Mouse (Mus musculus) cerebellum, postnatal 14 days (tissue): ENCODE data around the gene Maml3.
A peak's percentile ranks its signal among the peaks of the same experiment; 100 is the strongest.

Experiments
- DNase-seq, 2 experiments: peaks; one replicate each; pipeline ENCODE4 v3.0.0; 2021; ENCODE audit warnings: mixed read lengths in 2 of 2

The Maml3 gene

DNA sequence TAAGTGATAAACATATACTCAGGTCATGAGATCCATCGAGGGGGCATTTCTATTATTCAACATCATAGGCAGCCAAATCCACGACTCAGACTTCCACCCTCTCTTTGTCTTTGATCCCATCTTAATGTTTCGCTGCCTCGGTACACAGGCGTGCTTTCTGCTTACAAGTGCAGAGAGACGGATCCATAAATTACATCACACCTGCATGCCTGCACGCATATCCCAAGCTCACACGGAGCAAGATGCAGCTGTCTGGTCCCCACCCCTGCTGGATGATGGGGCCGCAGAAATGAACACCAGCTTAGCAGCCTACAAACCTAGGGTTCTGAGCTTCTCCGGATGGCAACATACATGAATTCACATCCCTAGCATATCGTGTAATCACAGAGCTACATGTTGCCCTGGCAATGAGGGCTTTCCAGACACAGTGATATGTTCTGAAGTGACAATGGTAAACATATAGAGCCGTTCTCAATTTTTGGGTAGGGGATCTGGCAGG, 200.5 kb downstream of the Maml3 start:
- no peak for DNase-seq

DNA sequence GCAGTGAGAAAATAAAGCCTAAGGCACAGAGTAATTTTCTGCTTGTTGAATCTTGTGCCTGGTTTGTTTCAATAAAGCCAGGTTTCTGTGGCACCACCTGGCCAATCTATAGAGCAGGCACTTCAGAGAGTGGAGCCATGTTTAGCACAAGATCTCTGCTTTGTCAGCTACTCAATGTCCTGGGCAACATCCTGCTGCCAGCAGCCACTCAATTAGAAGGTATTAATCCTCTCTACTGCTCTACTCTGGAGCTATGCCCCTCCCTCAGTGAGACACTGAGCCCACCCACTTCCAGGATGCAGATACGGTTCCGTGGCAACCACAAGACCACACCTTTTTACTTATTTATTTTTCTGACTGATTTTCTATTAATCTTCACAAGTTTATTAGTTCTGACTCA, 203.7 kb downstream of the Maml3 start:
- DNase-seq, result no peak

DNA sequence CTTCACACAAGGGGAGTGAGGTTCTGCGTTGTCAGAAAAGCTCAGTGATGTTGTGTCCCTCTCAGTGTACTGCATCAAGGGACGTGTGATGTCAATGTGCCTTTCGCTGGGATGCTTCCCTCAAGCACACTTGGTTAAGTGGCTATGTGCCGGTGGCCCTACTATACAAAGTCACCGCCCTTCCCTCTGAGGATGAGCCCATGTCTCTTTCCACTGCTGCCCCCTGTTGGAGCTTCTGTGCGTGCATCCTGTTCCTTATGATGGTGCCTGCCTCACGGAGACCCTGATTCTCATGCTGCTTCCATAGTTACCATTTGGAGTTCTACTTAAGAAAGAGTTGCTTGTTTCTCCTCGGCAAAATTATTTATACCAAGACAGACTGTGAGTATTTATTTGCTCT, 210.4 kb downstream of the Maml3 start:
- DNase-seq, result peak in 1 of 2 experiments; percentile 51

DNA sequence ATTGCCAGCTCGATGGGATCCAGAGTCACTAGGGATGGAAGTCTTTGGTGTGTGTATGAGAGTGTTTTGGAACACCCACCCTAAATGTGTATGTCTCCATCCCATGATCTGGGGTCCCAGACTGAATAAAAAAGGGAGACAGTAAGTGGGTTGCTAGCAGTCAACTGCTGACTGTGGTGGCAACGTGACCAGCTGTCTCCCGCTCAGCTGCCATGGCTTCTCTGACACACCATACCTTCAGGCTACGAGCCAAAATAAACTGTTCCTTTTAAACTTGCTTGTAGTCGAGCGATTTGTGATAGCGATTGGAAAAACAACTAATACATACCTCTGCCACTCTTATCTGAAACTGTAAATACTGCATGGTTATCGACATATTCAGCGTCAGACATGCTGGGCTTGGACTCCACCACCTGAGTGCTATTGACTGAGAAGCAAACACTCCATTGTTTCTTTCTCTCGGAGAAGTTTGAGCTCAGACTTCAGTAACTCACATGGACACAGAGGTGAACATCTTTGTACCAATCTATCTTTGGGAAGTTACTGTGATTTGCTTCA, 213.2 kb downstream of the Maml3 start:
- no peak for DNase-seq

DNA sequence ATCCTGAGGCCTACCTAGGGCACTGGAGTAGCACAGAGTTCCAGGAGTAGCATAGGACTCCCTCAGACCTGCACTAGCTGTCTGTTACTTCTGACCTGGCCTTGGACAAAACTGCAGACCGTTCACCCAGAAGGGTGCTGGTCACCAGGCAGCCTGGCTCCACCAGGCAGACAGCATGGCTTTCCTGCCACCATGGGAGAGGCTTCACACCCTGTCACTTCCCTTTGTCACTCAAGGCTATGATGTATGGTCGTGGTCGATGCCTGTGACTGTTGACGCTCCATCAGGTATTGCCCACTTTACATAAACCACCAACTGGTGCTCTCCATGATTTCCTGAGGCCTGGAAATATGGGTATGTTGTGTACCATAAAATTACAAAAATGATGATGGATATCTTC, 214.7 kb downstream of the Maml3 start:
- DNase-seq, result peak in 1 of 2 experiments; percentile 28

DNA sequence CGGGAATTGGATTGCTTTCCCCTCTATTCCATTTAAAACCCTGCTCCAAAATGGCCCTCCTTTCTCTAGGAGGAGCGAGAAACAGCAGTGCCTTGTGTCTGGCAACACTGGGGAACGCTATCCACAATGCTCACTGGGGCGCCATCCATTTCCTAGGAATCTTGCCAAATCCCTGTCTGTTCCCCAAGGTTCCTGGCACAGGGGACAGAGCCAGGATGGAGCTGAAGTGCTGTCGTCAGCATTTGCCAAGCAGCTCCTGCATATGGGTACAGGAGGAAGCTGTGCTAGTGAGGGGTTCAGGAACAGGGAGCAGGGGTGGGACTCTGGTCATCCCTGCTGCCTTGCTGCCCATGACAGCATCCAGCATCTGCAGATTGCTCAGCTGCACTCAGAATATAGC, 215.1 kb downstream of the Maml3 start:
- DNase-seq, result peak; percentile 91 to 95

DNA sequence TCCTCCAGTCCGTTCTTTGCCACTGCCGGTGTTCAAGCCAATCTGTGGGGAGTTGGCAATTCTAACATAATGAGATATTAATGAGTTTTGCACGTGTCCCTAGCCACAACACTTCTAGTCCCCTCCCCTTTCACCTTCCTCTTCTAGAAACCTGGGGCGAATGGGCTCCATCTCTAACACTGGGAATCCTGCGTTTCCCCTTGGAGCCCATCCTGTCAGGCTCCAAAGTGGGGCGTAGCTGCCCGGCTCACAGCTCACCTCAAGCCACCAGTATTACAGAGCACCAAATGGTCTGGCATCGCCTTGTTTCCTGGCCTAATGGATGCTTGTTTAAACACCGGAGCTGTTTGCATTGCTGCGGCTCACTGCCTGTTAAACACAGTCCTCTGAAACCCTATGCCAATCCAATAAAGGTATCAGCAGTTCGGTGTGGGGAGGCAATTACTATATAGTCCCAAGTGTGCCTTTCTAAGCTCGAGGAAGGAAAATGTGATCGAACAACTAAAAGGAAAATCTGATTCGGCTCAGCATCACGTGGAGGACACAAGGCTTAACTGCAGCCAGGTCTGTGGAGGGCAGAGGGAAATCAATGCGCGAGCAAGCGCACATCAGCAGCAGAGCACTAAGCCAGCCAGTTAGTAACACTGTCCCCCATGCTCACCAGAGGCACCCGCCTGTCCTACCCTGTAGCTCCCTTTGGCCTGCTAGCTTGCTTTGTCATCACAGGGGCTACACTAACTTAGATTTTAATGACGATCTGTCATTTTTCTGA, 216.0 kb downstream of the Maml3 start:
- peak; percentile 45 to 56 for DNase-seq

DNA sequence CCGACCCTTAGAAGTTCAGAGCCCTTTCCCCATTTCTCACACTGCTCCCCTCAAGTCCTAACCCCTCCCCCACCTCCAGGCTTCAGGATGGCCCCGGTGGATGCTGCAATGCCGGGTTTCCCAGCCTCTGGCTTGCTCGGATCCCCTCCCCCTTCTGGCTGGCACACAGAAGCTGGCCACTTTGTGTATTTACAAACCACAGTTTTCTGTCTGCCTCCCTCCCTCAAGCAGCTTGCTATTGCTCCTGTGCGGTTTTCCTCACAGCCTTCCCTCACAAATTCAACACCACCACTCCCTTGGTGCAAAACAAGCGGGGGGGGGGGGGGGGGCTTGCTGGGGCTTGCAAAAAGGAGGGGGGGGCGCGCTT, 216.6 kb downstream of the Maml3 start:
- DNase-seq, result peak; percentile 61 to 66

DNA sequence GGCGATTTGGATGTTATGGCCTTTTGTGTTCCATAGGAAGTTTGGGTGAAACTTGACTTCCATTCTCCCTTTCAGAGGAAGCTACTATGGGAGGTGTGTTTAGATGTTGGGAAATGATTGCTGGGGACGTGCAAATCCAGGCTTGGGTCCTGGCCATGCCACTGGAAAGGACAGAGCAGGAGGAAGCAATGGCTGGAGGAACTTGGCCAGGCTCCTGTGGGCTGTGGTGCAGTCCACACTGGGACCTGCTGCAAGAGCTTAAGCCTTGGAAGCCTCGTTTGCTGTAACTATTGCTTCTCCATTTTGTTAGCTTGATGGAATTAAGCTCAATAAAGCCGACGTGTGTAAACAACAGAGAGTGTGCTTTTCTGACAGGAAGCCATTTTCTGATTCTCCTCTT, 219.0 kb downstream of the Maml3 start:
- no peak for DNase-seq

DNA sequence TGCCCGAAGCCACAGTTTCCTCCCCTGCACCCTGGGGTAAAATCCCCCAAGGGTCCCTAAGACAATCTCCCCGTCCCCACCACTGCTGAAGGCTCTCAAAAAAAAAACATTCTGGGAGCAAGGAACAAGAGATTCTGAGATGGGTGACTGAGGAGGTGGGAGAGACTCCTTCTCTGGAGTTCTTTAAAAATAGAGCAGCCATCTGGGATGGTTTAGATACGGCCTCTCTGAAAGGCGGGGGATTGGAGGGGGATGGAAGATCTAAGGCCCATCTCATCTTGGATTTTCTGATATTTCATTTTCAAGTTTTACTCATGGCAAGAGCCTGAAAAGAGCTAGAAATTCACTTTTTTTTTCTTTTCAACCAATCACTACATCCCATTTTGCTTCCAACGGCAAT, 219.4 kb downstream of the Maml3 start:
- DNase-seq, result no peak

DNA sequence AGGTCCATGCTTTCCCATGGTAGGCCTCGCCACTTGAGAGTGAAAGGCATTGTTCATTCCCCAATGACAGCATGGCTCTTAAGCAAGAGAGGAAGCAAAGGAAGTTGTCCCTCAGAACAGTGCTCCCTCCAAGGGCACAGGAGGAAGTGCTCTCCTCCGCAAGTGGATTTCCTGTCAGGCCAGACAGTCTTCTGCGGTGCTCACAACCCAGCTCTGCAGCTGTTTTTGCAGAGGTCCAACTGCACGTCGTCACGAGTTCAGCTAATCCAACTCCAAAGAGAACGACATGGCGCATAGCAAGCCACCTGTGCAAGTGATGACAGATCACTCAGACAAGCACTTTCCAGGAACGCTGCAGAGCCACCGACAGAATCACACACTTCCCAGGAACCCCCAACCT, 222.9 kb downstream of the Maml3 start:
- no peak for DNase-seq

DNA sequence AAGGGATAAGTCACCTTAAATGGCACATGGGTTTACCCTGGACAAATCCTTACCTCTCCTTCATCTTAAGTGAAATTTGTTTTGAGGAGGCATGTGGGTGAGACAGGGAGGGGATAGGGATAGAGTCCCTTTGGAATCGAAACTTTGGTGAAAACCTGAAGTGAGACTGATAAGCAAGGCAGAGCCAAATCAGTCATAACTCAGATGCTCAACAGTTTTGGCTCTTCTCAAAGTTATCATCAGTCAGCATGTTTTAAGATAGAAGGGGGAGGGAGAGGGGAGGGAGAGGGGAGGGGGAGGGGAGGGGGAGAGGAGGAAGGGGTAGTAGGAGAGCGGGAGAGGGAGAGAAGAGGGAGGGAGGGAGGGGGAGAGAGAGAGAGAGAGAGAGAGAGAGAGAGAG, 223.5 kb downstream of the Maml3 start:
- DNase-seq, result no peak

DNA sequence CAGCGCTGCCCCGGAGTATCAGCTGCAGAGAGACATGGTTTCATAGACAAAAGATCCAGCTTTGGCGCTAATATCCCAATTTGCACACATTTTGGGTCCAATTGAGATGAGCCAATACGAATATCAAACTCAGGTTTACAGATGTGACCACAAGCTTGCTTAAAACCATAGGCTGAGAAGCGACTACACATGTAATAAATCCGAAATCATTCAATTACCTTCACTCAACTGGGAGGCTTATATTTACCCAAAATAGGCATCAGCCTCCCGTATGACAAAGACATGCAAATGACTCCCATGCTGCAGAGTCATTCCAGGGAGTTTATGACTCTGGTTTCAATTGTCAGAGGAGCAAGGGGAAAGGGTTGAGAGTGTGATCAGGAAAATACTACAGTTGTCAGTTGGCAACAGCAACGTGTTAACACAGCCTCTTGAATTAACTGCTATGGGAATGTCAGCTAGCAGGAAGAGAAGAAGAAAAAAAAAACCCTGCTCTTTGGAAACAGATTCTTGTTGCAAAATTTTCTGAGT, 224.3 kb downstream of the Maml3 start:
- DNase-seq, result no peak

DNA sequence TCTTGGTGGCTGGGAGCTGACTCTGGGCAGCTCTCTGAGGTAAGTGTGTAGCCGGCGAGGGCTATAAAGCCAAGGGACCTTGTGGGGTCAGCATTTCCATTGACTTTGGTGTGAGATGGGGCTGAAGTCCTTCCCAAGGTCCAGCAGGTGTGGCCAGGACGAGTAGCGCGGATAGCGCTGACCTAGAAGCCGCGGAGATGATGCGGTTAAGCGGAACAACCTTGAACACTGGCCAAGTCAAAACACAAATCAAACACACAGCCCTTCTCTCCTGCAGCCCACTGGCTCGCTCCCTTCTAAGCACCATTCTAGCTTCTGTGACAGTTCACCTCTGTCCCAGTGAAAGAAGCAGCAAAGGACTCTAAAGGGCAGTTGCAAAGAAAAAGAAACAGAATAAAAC, 225.7 kb downstream of the Maml3 start:
- DNase-seq, result no peak

DNA sequence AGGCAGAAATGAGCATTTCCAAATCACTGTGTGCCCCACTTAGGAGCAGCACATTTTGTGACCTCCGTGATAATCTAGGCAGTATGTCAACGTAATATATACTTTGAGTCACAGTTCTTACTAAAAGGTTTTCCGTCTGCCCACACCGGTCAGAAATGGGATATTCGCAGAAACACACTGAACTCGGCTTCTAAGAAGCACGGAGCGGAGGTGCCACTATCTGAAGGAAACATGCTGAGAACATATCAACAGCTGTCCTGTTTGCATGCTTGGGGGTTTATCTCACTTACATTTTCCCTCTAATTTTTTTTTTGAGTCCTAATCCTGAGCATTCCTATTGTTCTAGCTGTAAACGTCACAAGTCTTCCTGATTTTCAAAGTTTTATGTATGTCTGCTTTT, 226.3 kb downstream of the Maml3 start:
- DNase-seq, result no peak

DNA sequence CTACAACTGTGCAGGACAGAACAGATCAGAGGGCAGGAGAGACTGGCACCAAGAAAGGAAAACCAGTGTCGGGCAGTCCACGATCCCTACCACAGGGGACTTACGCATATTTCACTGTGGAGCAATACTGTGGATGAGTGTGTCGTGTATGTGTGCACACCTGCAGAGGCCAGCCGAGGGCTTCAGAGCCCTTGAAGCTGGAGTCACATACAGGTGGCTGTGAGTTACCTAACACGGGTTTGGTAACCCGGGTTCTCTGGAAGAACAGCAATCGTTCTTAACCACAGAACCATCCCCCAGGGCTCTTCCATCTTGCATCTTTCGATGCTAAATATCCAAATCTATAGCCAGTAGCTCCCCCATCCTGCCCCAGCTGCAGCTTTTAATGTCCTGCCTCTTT, 228.1 kb downstream of the Maml3 start:
- no peak for DNase-seq

DNA sequence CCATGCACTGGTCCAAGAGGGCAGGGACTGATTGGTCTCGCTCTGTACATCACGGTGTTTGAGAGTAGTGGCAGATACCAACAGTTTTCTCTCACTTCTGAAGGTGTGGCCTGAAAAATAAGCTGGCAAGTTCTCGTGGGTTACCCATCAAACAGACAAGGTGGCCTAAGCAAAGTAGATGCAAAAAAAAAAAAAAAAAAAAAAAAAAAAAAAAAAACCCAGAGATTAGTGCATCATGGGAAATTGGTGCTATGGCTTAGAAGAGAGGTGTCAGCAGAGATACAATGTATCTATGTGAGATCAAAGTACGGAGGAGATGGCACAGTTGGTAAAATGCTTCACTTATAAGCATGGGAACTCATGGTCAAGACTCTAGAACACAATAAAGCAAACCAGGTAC, 229.2 kb downstream of the Maml3 start:
- no peak for DNase-seq

DNA sequence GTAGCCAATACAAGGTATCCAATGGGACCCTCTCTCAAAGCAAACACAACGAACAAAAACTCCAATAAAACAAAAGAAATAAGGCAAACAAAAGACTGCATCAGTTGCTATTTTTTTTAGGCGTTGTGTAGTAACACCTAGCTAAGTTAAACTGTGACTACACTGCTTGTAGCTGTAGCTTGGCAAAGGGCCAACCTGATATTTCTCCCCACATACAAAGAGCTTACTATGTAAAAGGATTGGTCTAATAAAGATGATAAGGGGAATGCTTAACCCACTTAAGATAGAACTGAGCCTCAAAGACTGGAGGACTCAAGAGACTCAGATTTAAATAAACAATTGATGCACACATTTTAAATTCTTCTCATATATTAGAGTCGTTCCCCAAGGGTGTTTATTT, 230.6 kb downstream of the Maml3 start:
- DNase-seq, result no peak

DNA sequence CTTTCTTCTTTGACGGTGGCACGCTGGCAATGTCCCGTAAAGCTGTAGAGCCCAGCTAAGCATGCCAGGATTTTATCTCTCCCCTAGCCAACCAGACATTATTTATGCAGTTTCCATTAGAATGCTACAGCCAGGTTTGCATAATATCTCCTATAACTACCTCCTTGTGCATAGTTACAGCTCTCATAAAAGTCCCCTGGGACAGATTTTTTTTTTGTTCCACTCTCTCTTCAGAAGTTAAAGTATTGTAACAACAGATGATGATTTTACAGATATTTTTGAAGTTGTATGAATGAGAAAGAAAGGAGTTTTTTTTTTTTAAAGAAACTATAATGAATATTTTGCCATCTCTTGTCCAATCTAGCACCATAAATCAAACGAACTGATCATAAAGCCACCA, 232.1 kb downstream of the Maml3 start:
- no peak for DNase-seq

DNA sequence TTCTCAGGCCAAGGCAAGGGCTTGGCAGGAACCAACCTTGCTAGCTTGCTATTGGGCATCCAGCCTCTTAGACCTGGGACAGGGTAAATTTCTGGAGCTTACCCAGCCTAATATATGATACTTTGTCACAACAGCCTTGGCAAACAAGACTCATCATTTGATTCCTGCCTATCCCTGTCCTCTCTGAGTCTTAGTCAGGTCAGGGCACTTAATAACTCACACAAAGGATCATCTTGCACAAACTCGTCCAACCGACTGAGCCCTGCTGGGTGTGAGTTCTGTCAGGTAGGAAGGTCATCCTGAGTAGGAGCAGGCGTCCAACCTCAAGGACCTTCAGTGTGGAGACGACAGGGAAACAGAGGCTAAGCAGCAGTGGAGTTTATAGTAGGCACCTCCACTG, 233.5 kb downstream of the Maml3 start:
- DNase-seq, result no peak

DNA sequence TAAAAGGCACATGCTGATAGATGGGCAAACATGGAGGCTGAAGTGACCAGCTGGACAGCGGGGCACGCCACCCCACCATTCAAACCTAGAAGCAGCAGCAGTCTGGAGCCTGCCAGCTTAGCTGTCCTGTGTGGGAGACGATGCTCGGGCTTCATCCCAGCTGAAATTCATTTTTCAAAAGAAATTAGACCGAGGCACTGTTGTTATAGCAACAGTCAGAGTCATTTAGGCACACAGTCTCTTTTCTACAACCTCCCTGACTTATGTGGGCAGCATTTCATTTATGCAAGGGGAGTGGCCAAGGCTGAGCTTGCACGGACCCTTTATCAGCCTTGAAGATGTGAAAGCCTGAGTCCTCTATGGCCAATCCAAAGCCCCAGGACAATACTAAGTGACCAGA, 234.9 kb downstream of the Maml3 start:
- no peak for DNase-seq

DNA sequence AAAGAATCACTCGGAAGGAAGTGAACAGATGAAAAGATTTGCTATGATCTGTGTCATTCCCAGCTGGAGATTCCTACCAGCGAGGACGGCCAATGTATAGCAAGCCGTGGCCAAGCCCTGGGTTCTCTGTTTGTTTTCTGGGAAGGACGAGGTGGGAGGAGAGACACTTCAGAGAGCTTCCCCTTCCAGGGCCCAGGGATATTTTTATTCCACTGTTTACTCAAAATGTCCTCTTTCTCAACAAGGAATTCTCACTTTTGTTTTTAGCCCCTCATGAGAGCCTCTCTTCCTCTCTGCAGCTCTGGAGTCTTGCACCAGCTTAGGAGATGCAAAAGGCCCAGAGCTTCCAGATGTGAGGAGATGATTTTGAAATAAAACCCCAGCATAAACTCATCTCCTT, 236.0 kb downstream of the Maml3 start:
- no peak for DNase-seq

DNA sequence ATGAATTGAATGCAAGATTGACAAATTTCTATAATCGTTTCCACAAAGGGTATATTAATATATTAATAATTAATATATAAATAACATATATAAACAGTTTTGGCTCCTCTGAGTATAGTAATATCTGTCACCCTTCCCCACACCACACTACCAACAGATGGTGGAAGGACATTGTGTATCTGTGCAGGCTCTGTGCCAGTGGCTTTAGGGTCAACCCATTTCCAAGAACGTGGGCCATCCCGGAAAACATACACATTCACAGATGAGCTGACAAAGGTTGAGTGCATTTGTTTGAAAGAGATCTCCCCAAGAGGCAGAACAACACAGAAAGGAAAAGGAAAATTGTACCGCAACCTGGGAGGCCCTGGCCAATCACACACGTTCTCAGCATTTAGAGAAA, 238.4 kb downstream of the Maml3 start:
- peak; percentile 45 to 59 for DNase-seq

DNA sequence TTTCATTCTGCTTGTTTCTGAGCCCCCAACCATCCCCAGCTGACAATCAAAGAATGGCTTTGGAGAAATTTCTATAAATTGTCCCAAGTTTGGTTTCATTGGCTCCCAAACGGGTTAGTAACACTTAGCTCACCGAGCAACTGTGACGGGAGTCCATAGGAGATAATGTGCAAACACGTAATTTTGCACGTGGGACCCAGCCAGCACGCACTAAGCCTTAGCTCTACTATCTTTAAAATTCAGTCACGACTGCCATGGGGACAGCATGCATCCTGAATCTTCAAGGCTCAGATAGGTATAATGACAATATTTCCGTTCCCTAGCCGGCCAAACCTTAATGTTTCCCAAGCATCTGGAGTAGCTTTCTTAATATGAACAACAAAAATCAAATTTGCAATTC, 243.2 kb downstream of the Maml3 start:
- no peak for DNase-seq

DNA sequence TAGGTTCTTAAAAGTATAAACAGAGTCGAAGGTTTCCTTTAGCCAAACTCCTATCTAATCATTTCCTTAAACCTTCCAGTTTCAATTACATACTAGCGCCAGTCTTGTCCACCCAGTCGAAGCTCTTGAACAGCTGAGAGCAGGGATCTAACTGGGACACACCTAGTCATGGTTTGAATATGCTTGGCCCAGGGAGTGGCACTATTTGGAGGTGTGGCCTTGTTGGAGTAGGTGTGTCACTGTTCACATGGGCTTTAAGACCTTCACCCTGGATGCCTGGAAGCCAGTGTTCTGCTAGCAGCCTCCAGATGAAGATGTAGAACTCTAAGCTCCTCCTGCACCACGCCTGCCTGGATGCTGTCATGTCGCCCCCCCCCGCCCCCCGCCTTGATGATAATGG, 244.4 kb downstream of the Maml3 start:
- no peak for DNase-seq
